ENCODE assay signal across 14 mouse cellular contexts in genomic region chr12:25188556-25188955, GRCm38 (mm10).
A peak's percentile ranks its signal among the peaks of the same experiment; 100 is the strongest.
DNase-seq lines count a peak whose midpoint lies in the region; ATAC-seq and TF ChIP-seq lines count a peak whose summit lies in the region.
"Had no signal": no experiment of that assay in that cellular context is flagged by ENCODE, and none has a peak within 500 bp of the region (broad histone marks: within the 10 kb centered on the region; RNA-seq: fewer than 3 reads in every experiment).

No protein-coding gene starts in this region.

- no peak overlapping the region for H3K4me2 ChIP-seq in heart, embryonic 12.5 days
- H3K4me2 ChIP-seq: liver, embryonic 13.5 days; neural tube, embryonic 15.5 days had no signal

- ATAC-seq in heart, embryonic 12.5 days (ENCODE audit: insufficient number of reproducible peaks, low FRiP score), result no peak
- ATAC-seq: Patski had no signal

- 67% methylated on average over 3 of the region's 3 CpGs for WGBS in heart, embryonic 10.5 days
- WGBS in heart, embryonic 12.5 days, result 43% methylated on average over 3 of the region's 3 CpGs
- WGBS in thymus, adult 2 months, result 12% methylated on average over 3 of the region's 3 CpGs
- 16% methylated on average over 3 of the region's 3 CpGs for WGBS in macrophage (ENCODE audit: missing documents)

- no peaks in the 10 kb centered on the region for H3K36me3 ChIP-seq in heart, embryonic 10.5 days
- H3K36me3 ChIP-seq in heart, embryonic 12.5 days, result no peaks in the 10 kb centered on the region
- H3K36me3 ChIP-seq in thymus, adult 2 months (ENCODE audit: control insufficient read depth, insufficient read depth, low read length), result no peaks in the 10 kb centered on the region
- no peaks in the 10 kb centered on the region for H3K36me3 ChIP-seq in macrophage (ENCODE audit: inconsistent target)
- H3K36me3 ChIP-seq: liver, embryonic 13.5 days; neural tube, embryonic 15.5 days had no signal

- no peaks in the 10 kb centered on the region for H3K79me2 ChIP-seq in macrophage (ENCODE audit: inconsistent target)

- H3K27ac ChIP-seq in heart, embryonic 10.5 days, result 0 out of 2 replicates have a peak overlapping the region, but pooled peaks have one; percentile 39
- no peak overlapping the region for H3K27ac ChIP-seq in heart, embryonic 12.5 days (ENCODE audit: poor library complexity, severe bottlenecking)
- peak overlapping the region; percentile 35; the same call in 1 of the 2 replicates for H3K27ac ChIP-seq in thymus, adult 2 months (ENCODE audit: control insufficient read depth, insufficient read depth, low read length)
- H3K27ac ChIP-seq in macrophage, result peak overlapping the region; percentile 99
- H3K27ac ChIP-seq: heart, adult 2 months; hindbrain, postnatal 0 days; neural tube, embryonic 15.5 days had no signal

- no peak overlapping the region for H3K9ac ChIP-seq in heart, embryonic 12.5 days
- H3K9ac ChIP-seq: liver, embryonic 13.5 days; neural tube, embryonic 15.5 days had no signal

- no peak for TF ChIP-seq POLR2A in thymus, adult 2 months (IDR thresholded peaks at IDR 0.05; ENCODE audit: control insufficient read depth, extremely low read depth, insufficient read depth, low read length, poor library complexity)

- peaks cover 35% of the 10 kb centered on the region for H3K4me1 ChIP-seq in heart, embryonic 10.5 days
- H3K4me1 ChIP-seq in heart, embryonic 12.5 days (replicated peaks), result peaks cover 29% of the 10 kb centered on the region
- H3K4me1 ChIP-seq in thymus, adult 2 months (replicated peaks; ENCODE audit: control insufficient read depth, insufficient read depth, low read length), result peaks cover 39% of the 10 kb centered on the region

- TF ChIP-seq CTCF in thymus, adult 2 months (IDR thresholded peaks at IDR 0.05; ENCODE audit: borderline replicate concordance, control insufficient read depth, extremely low read depth, insufficient read depth, low read length, poor library complexity), result no peak

- H3K4me3 ChIP-seq in heart, embryonic 10.5 days, result no peak overlapping the region
- H3K4me3 ChIP-seq in heart, embryonic 12.5 days, result no peak overlapping the region
- no peak overlapping the region for H3K4me3 ChIP-seq in thymus, adult 2 months (ENCODE audit: control insufficient read depth, insufficient read depth, low read length)
- no peak overlapping the region for H3K4me3 ChIP-seq in macrophage (ENCODE audit: inconsistent target)
- H3K4me3 ChIP-seq: heart, adult 2 months; liver, embryonic 13.5 days; neural tube, embryonic 15.5 days had no signal

- no peak for DNase-seq in heart, embryonic 10.5 days (ENCODE audit: low spot score)
- no peak for DNase-seq in thymus, adult 2 months
- no peak for DNase-seq in thymus, postnatal 25 days
- no peak for DNase-seq in left cerebral cortex, postnatal 36 days (ENCODE audit: low spot score in 2 of 2)
- no peak for DNase-seq in thymus, postnatal 10 days (ENCODE audit: low spot score in 2 of 2)
- DNase-seq: cerebellum, adult 2 months; kidney, adult 9 months; liver, embryonic 13.5 days had no signal

- H3K27me3 ChIP-seq in heart, embryonic 10.5 days (ENCODE audit: insufficient read depth, poor library complexity, severe bottlenecking), result no peaks in the 10 kb centered on the region
- H3K27me3 ChIP-seq in heart, embryonic 12.5 days (replicated peaks), result no peaks in the 10 kb centered on the region
- H3K27me3 ChIP-seq in thymus, adult 2 months (ENCODE audit: control insufficient read depth, insufficient read depth, low read length), result no peaks in the 10 kb centered on the region
- H3K27me3 ChIP-seq: liver, embryonic 13.5 days; neural tube, embryonic 15.5 days; Patski had no signal

- intact Hi-C loops in left cerebral cortex, postnatal 36 days (cut with DNase I), result no loop called here

- no peaks in the 10 kb centered on the region for H3K9me3 ChIP-seq in heart, embryonic 10.5 days
- no peaks in the 10 kb centered on the region; the same call in 1 of the 2 replicates for H3K9me3 ChIP-seq in heart, embryonic 12.5 days (replicated peaks)
- H3K9me3 ChIP-seq: liver, embryonic 13.5 days; neural tube, embryonic 15.5 days had no signal
